Mouse (Mus musculus) neutrophil, adult 5-6 weeks (primary cell): ENCODE measurements around the gene 9230102O04Rik. TPM values are rescaled to one million over a fixed set of nuclear protein-coding genes. Genes with fewer than 3 reads are reported as not detected.

ENCODE experiments used
- ATAC-seq: fragments of 151-379, 151-347 bp; 2 replicates; pipeline ENCODE4 v1.8.0; 2017; ENCODE audit warnings: mild to moderate bottlenecking, moderate TSS enrichment; ENCODE audit not compliant: insufficient number of reproducible peaks, poor library complexity, low FRiP score, severe bottlenecking; ENCODE audit errors: extremely low read depth
- total RNA-seq: library from RNA; stranded (forward); fragments of 200-1000 nt; gene quantifications from 2 replicates; pipeline ENCODE4 v1.2.3, GENCODE M21; 2017

9230102O04Rik gene
- not detected in 2 replicates for total RNA-seq

DNA sequence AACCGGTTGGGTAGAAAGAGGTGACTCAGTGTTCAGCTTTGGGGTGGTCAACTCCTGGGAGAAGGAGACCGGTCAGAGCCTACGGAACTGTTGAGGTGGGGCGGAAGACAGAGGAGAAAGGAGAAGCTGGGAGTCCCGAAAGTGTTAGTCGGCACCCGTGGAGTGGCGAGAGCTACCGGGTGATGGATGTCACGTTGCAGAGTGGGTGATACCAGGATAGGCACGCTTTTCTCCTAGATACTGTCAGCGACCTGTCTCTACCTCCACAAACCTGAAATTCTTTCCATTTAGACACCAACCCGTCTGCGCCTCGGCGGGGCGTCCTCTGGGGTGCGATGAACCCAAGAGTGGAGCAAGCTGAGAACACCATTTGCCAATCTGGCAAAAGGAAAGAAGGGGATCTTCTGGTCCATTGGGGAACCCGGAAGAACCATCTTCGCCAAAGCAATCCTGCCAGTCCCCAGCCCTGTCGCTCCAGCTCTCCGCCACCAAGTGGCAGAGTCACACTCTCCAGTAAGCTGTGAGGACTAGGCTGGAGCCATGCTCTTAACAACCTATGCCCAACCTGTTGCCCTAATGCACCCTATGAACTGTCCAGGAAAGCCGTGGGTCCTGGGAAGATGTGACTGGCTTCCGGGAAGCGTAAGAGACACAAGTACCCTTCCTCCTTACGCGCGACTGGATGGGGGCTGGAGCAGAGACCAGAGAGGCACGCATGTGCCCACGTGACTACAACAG is at the start of gene 9230102O04Rik:
Gene 9230102O04Rik, minus strand, starts transcription at position 628 of the 738 bp plus-strand sequence.
- 0 out of 2 replicates have a peak, but pooled peaks have one; percentile 11 for ATAC-seq

DNA sequence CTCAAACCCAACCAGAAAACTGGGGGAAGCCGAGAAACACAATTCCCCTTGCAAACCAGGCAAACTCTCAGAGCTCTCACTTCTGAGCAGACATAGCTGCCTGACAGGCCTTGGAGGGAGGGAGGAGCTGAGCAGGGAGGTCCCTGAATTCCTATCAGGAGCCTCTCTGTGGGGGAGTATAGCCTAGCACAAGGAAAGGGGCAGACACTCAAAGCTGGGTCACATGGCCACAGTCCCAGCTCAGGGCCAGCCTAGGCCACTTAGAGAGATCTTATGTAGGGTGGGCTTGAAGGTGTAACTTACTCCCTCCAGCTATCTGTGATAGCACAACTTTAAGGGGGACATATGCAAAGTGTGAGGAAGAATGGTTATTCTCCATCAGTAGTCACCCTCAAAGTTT is 46.6 kb upstream of the 9230102O04Rik start:
- no peak for ATAC-seq

DNA sequence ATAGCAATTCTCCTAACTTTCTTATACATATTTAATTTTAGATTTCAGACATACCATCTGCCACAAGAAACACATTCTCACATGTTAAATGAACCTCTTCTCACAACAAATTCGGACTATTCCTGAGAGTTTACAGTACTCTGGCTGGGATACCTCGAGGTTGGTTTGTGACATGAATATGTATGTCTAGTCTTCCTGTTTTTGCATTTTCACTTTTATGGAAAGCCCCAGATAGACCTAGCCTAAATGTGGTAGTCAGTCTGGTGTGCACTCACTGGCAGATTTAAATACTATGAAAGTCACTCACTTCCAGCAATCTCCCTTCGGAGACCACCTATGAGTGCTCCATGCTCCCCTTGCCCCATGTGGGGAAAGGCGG is 37.6 kb upstream of the 9230102O04Rik start:
- no peak for ATAC-seq

DNA sequence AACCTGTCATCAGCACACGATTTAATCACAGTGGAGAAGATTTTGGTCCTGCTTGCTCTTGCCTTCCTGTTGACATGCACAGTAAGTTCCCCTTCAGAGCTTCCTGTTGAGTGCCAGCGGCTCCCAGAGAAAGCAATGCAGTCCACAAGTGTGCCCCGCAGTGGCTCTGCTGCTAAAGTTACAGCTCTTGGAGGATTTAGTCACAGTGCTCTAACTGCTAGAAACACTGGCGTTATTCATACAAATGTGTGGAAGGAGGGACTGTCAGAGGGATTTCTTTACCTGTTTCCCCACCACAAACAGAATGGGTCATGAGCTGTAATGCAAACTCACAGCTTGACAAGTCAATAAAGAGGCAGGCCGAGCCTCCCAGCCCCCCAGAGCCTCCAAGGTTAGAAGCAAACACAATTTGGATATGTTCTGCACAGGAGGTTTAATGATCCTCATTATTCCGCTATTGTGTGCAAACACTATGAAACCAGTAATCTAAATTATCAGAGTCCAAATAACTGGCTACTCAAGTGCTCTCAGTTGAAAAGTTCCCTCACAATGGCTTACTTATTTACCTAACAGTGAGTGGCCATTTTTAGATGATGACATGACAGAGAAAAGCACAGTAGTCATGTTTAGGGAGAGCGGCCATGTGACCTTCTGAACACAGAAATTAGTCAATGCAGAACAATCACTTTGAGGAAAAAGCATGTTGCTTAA is 37.0 kb upstream of the 9230102O04Rik start:
- ATAC-seq, result peak; percentile 58; the same call in 1 of the 2 replicates

DNA sequence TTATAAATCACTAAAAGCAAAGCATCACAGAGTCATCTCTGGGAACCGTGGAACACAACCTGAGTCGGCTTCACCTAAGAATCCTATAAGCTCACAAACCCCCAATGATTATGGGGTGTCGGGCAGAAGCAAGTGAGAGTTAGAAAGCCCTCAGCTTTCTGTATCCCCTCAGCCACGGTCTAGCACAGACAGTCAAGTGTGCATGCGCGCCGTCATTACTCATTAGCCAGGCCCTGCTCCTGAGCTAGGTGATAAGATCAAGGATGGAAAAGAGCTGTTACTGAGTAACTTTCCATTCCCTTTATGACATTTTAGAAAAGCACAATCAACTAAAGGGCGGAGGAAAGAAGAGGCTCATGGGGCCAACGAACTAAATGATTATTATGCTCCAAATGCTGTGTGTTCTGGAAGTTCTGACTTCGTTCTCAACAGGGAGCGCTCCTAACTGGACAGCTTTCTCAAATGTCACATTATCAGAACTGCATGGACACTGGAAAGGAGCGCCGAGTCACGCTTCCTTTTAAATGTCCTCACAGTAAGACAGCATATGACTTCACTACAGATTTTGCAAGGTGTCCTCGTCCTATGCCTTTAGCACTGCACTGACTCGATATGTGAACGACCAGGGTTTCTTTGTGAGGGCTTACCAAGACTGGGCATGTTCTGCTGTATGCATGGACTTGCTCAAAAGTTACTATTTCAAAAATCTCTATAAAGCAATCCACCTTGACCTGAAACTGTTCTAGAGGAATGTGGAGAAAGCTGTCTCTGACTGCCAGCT is 29.5 kb upstream of the 9230102O04Rik start:
- no peak for ATAC-seq

DNA sequence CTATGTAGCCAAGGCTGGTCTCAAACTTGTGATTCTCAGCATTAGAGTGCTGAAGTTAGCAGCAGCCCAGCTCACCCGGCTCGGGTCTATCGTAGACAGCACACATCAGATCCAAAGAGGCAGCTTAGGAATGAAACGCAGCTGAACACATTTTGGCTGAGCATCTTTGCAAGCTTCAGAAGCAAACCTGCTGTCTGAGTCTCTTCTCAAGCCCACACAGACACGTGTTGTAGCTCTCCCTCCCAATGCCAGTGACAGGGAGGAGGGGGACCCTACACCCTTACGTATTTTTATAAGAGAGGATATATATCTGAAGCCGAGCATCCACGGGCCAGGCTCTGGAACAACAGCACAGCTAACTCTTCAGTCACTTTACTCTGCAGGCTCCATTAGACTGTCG is 28.3 kb upstream of the 9230102O04Rik start:
- ATAC-seq, result no peak

DNA sequence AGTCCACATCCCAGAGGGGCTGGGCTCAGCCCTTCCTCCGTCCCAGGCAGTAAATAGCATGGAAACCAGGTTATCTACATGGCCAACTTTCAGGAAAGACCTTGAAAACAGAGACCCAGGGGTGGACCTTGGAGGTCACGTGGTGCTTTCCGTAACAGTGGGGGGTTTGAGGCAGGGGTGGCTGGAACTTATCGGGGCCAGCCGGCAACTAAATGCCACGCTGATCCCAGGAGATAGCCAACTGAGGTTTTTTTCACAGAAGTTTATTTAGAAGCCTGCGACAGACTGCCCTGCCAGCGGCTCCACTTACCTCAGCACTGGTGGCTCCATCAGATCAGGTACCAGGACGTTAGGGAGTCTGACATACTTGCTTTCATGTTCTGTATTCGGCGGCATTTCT is 16.7 kb upstream of the 9230102O04Rik start:
- ATAC-seq, result no peak

DNA sequence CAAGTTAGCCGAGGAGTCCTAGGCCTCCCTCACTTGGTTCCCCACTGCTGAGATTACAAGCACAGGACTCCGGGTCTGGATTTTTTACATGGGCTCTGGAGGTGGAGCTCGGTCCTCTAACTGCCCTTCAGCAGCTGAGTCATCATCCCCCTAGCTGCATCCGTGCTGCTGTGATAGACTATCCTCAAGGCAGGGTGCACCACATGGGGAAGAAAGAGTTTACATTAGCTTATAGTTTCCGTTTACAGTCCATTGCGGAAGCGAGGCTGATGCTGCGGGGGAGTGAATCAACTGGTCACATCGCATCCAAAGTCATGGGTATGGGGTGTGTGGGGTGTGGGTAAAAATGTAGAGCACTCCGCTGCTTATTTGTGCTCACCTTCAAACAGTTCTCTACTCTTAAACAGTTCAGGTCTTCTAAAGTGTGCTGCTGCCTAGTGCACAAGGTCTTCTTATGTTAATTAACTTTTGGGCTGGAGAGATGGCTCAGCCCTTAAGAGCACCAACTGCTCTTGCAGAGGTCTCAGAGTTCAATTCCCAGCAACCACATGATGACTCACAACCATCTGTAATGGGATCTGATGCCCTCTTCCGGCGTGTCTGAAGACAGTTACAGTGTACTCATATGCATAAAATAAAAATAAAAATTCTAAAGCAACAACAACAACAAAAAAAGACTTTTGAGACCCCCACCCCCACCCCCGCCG is 14.7 kb upstream of the 9230102O04Rik start:
- ATAC-seq, result no peak

DNA sequence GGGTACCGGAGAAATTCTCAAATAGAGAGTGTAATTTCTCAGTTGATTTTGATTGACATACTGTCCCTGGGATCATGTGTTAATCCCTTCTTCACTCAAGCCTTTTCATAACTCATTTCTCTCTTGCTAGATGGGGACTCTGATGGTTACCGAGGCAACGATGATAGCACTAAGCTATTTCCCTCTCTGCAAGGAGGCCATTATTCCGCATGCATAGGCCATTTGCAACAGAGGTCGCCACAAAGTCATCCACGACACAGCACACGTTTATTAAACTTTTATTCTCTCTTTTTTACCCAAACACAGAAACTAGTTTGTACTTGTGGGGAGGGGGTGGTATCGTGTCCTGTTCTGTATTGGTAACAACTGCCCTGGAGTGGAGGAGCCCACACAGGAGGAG is 8.5 kb upstream of the 9230102O04Rik start:
- no peak for ATAC-seq

DNA sequence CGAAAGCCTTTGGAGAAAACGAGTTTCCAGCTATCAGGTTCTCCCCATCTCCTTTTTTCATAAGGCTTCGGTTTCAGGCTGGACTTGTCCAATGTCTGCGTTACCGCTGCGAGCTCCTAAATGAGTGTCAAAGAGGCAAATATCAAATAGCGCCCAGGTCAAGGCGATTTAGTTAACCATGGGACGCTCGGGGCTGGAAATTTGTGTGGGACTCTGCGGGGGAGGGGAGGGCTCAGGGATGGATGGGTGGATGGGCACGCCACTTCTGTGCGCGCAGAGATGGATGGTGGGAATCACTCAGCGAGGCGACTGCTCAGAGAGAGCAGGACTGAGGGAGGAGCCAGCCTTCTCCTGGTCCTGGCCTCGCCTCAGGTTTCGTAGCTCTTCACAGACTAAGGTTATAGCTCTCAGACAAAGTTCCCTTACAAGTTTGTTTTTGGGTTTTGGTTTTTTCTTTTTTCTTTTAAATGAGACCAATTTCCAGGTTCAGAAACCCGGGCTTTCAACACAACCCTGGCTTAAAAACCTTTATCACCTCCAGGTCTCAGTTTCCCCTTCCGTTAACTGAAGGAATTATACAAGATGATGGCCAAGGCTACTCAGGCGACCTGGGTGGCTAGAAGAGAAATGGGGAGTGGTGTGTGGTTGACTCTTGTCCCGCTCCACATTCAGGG is 6.9 kb upstream of the 9230102O04Rik start:
- no peak for ATAC-seq

DNA sequence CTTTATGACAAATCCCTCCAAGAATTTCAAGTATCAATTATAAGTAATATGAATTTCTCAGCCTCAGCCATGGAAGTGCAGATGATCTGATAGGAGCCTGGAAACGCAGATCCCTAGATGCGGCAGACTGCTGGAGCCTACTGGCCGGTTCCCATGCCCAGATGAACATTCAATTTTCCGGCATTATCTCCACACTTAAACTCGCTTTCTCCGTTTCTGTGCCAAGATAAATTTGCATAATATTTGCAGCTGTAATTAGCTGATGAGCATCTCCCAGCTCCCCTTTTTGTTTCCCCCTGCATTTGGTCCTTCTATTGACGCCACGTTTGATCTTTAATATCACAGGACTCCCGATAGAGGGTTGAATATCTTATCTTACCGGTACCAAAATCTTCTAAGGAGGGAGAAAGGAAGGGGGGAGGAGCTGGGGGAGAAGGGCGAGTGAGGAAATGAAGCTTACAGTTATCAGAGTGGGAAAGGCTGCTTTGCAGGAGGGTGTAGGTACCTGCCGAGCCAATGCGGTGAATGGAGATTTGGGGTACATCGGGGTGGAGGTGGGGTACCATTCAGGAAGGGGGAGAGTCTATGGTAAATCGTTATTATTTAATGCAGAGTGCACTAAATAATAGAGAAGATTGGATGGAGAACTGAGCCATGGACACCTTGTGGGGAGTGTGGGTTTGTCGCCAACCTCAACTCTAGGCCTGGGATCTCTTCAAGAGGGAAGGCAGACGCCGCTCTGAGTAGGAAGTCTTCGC is 5.7 kb upstream of the 9230102O04Rik start:
- ATAC-seq, result no peak

DNA sequence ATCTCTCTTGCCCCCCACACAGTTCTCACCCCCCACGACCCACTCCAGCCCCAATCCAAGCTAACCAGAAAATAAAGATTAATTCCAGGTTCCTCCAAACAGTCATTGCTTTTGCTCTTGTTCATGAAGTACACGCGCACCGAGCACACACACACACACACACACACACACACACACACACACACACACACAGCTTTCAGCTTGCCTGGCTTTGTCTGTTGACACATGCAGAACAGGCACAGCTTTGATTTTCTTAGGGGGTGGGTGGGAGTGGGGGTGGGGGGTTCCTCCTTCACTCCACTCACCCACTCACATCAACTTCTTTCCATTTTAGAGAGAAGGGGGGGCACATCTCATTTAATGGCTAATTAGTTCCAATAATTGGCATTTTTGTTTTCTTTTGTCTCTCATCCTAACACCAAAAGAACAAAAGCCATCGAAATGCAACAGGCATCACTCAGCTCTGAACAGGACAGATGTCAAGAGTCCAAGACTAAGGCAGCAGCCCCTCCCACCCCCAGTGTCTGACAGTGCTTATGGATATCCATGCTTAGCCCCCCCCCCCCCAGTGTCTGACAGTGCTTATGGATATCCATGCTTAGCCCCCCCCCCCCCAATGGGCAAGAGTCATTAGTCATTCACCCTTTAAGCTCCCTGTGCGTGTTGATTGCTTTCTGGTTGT is 4.1 kb upstream of the 9230102O04Rik start:
- ATAC-seq, result no peak

DNA sequence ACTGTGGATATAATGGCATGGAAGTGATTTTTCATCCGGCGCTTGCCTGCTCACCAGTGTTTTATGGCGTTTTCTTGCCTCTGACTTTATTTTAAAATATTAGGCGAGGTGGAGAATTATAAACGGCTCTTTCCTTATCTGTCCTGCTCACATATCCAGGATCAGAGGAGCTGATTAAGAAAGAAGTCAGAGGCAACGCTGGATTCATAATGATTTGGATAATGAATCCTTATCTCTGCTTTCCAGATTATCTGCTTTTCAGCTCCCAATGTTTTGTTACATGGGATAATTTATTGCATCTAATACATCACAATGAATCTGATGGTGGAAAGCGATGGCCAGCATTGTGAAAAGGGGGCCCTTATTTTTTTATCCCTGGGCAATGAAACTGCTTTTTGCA is 3.2 kb upstream of the 9230102O04Rik start:
- no peak for ATAC-seq

DNA sequence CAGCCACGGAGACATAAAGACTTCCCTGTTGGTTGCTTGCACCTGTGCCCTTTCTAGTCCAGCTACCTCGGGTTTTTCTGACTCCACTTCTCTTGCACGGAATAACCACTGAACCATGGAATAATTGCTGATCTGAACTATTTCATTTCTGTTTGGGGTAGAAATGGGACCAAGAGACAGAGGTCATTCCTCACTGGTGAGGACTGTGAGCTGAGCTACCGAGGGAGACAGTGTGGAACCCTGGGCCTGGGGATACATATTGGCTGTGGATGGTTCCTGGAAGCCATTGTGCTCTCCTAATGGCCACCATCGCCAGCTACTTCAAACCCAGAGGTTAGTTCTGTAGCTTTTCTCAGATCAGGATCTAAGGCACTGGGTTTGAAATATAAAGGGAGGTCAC is 1.6 kb upstream of the 9230102O04Rik start:
- ATAC-seq, result no peak

DNA sequence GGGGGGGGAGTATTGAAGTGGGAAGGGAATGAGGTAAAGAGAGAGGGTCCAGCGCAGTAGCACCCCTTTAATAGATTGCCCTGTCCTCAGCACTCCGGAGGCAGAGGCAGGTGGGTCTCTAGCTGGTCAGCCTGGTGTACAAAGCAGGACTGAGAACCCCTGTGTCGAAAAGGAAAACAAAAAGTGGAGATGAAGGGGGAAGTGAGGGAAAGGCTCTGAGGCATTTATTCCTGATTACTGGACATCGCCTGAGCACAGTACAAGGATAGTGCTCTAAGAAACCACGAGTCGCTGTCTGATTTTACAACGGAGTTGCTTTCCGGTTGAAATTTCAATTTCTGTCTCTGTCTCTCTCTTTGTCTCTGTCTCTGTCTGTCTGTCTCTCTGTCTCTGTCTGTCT is 911 bp upstream of the 9230102O04Rik start:
- ATAC-seq, result no peak

DNA sequence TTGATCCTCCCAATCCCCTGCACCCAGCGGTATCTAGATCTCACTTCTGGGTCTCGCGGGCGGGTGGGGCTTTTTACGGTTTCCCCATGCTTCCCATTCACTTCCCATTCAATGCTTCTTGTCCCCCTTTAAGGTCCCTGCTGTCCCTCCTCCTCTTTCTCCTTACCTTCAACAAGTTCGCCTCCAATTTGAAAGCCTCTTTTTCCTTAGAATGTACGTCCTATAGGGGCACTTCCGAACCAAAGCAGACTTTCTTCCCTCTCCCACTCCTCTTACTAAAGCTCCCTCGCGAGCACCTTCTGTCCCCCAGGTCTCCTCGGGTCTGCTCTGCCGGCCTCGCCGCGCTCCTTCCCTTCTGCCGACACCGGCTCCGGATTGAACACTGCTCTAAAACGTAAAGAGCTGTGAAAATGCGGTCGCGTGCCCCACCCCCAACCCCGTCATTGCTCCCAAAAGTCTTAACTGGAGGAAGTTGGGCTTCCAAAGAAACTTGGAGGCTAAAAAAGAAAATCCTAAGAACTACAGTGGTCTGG is 377 bp upstream of the 9230102O04Rik start, which contains the start of gene Gata3:
Gene Gata3, minus strand, starts transcription at position 384 of the 533 bp plus-strand sequence.
- ATAC-seq, result no peak

DNA sequence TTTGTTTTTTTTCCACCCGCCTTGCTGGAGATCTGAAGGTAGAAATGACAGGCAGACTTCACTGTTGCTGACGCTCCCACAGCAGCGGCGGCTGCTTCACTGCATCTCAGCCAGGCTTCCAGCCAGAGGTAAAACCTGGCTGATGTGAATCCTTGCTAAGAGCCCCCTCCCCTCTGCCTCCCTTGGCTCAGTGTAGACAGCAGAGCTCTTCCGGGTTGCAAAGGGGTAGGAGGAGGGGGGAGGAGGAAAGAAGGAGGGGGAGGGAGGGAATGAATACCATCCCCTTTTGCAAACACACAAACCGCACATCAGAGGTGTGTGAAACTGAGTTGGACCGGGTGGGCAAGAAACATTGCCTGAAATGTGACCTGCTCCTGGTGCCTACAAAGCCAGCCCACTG is 1.7 kb downstream of the 9230102O04Rik start:
- no peak for ATAC-seq
